In the genomic region with DNA sequence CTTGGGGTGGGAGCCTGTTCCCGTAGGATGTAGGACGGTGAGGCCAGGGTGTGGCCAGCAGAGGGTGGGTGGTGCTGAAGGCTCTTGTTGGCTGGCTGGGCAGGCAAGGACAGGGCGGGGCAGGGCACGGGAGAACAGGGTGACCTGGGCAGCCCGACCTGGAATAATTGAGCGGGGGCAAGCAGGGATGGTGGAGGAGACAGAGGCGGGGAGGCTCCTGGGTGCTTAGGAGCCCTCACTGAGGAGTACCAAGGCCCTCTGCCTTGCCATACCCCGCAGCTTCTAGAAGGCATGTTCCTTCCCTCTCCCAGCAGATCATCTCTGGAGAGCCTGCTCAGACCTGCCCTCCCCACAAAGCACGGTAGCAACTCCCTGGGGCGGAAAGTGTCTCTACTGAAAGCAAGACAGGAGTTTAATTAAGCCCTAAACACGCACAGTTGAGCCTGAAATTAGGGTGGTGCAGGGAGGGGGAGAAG, we compare ENCODE assay signal across 14 mouse cellular contexts. TPM values are rescaled to one million over a fixed set of nuclear protein-coding genes. Genes with fewer than 3 reads are reported as not detected.
A peak's percentile ranks its signal among the peaks of the same experiment; 100 is the strongest.
DNase-seq lines count a peak whose midpoint lies in the region; ATAC-seq and TF ChIP-seq lines count a peak whose summit lies in the region.
"Had no signal": no experiment of that assay in that cellular context is flagged by ENCODE, and none has a peak within 500 bp of the region (broad histone marks: within the 10 kb centered on the region; RNA-seq: fewer than 3 reads in every experiment).

No protein-coding gene starts in this region.

- peaks cover 10% of the 10 kb centered on the region; the same call in 1 of the 2 replicates for H3K4me1 ChIP-seq in kidney, embryonic 16.5 days (ENCODE audit: insufficient read depth, low read length)
- H3K4me1 ChIP-seq in kidney, adult 2 months (ENCODE audit: control insufficient read depth, insufficient read depth, low read length), result no peaks in the 10 kb centered on the region
- no peaks in the 10 kb centered on the region for H3K4me1 ChIP-seq in ES-Bruce4 (ENCODE audit: control insufficient read depth, insufficient read depth, low read length)
- no peaks in the 10 kb centered on the region for H3K4me1 ChIP-seq in thymus, adult 2 months (replicated peaks; ENCODE audit: control insufficient read depth, insufficient read depth, low read length)
- no peaks in the 10 kb centered on the region for H3K4me1 ChIP-seq in forebrain, embryonic 16.5 days (replicated peaks; ENCODE audit: control insufficient read depth, insufficient read depth, low read length)

- TF ChIP-seq EP300 in ES-Bruce4 (IDR thresholded peaks at IDR 0.05; ENCODE audit: insufficient read depth, low read depth, low read length), result no peak

- no peak overlapping the region for H3K27ac ChIP-seq in kidney, embryonic 16.5 days (ENCODE audit: low read length)
- no peak overlapping the region for H3K27ac ChIP-seq in kidney, adult 2 months (ENCODE audit: insufficient read depth, low read depth, low read length)
- H3K27ac ChIP-seq in ES-Bruce4 (ENCODE audit: insufficient read depth, low read length), result no peak overlapping the region
- H3K27ac ChIP-seq in thymus, adult 2 months (ENCODE audit: control insufficient read depth, insufficient read depth, low read length), result no peak overlapping the region
- H3K27ac ChIP-seq in forebrain, embryonic 16.5 days (ENCODE audit: low read length), result no peak overlapping the region
- H3K27ac ChIP-seq: hindbrain, embryonic 14.5 days; liver, embryonic 14.5 days had no signal

- no peak for TF ChIP-seq POLR2A in kidney, adult 2 months (IDR thresholded peaks at IDR 0.05; ENCODE audit: low read depth, low read length)
- no peak for TF ChIP-seq POLR2A in ES-Bruce4 (IDR thresholded peaks at IDR 0.05; ENCODE audit: insufficient read depth, low read length)
- no peak for TF ChIP-seq POLR2A in thymus, adult 2 months (IDR thresholded peaks at IDR 0.05; ENCODE audit: control insufficient read depth, extremely low read depth, insufficient read depth, low read length, poor library complexity)

- WGBS in kidney, embryonic 16.5 days, result 35% methylated on average over 10 of the region's 11 CpGs
- WGBS in kidney, adult 2 months, result 34% methylated on average over 11 of the region's 11 CpGs
- WGBS in thymus, adult 2 months, result 94% methylated on average over 11 of the region's 11 CpGs
- 35% methylated on average over 11 of the region's 11 CpGs for WGBS in forebrain, embryonic 16.5 days

- H3K9ac ChIP-seq in kidney, embryonic 16.5 days (replicated peaks; ENCODE audit: low read length), result no peak overlapping the region
- H3K9ac ChIP-seq in ES-Bruce4 (ENCODE audit: low read depth, poor library complexity, severe bottlenecking), result no peak overlapping the region
- no peak overlapping the region for H3K9ac ChIP-seq in forebrain, embryonic 16.5 days (replicated peaks; ENCODE audit: low read depth, low read length)
- H3K9ac ChIP-seq: hindbrain, embryonic 14.5 days; liver, embryonic 14.5 days had no signal

- ATAC-seq in kidney, embryonic 16.5 days (ENCODE audit: low FRiP score, low TSS enrichment), result peak; percentile 58
- ATAC-seq in forebrain, embryonic 16.5 days, result no peak

- no peak for TF ChIP-seq CTCF in kidney, adult 2 months (conservative IDR thresholded peaks at IDR 0.05; ENCODE audit: insufficient read depth, insufficient read length, low read depth, low read length)
- TF ChIP-seq CTCF in ES-Bruce4 (IDR thresholded peaks at IDR 0.05; ENCODE audit: low read depth, low read length), result no peak
- TF ChIP-seq CTCF in thymus, adult 2 months (IDR thresholded peaks at IDR 0.05; ENCODE audit: borderline replicate concordance, control insufficient read depth, extremely low read depth, insufficient read depth, low read length, poor library complexity), result no peak

- no peaks in the 10 kb centered on the region for H3K9me3 ChIP-seq in kidney, embryonic 16.5 days (ENCODE audit: low read length)
- no peaks in the 10 kb centered on the region for H3K9me3 ChIP-seq in ES-Bruce4 (replicated peaks; ENCODE audit: control insufficient read depth, insufficient read depth, low read length, poor library complexity, severe bottlenecking)
- H3K9me3 ChIP-seq in forebrain, embryonic 16.5 days (ENCODE audit: control insufficient read depth, low read length), result no peaks in the 10 kb centered on the region
- H3K9me3 ChIP-seq: megakaryocyte, embryonic 14.5 days had no signal

- H3K4me3 ChIP-seq in kidney, embryonic 16.5 days (ENCODE audit: low read length), result no peak overlapping the region
- no peak overlapping the region for H3K4me3 ChIP-seq in kidney, adult 2 months (ENCODE audit: insufficient read depth, low read depth, low read length)
- 0 out of 2 replicates have a peak overlapping the region, but pooled peaks have one; percentile 9 for H3K4me3 ChIP-seq in ES-Bruce4 (ENCODE audit: low read depth, low read length)
- no peak overlapping the region for H3K4me3 ChIP-seq in thymus, adult 2 months (ENCODE audit: control insufficient read depth, insufficient read depth, low read length)
- no peak overlapping the region for H3K4me3 ChIP-seq in forebrain, embryonic 16.5 days (replicated peaks; ENCODE audit: low read length)
- H3K4me3 ChIP-seq: megakaryocyte, embryonic 14.5 days had no signal

- H3K4me2 ChIP-seq in kidney, embryonic 16.5 days (replicated peaks; ENCODE audit: low read depth, low read length), result no peak overlapping the region
- H3K4me2 ChIP-seq in forebrain, embryonic 16.5 days (ENCODE audit: low read length), result no peak overlapping the region
- H3K4me2 ChIP-seq: hindbrain, embryonic 14.5 days had no signal

- H3K36me3 ChIP-seq in kidney, embryonic 16.5 days (ENCODE audit: insufficient read depth, low read length), result no peaks in the 10 kb centered on the region
- no peaks in the 10 kb centered on the region for H3K36me3 ChIP-seq in kidney, adult 2 months (ENCODE audit: control insufficient read depth, insufficient read depth, low read length)
- H3K36me3 ChIP-seq in ES-Bruce4 (ENCODE audit: control insufficient read depth, insufficient read depth, low read length, poor library complexity, severe bottlenecking), result no peaks in the 10 kb centered on the region
- no peaks in the 10 kb centered on the region for H3K36me3 ChIP-seq in thymus, adult 2 months (ENCODE audit: control insufficient read depth, insufficient read depth, low read length)
- H3K36me3 ChIP-seq in forebrain, embryonic 16.5 days (ENCODE audit: control insufficient read depth, insufficient read depth), result no peaks in the 10 kb centered on the region

- H3K27me3 ChIP-seq in kidney, embryonic 16.5 days (ENCODE audit: insufficient read depth, low read length), result no peaks in the 10 kb centered on the region
- H3K27me3 ChIP-seq in kidney, adult 2 months (replicated peaks; ENCODE audit: control insufficient read depth, insufficient read depth, low read length), result no peaks in the 10 kb centered on the region
- H3K27me3 ChIP-seq in ES-Bruce4 (ENCODE audit: control insufficient read depth, insufficient read depth, low read length, poor library complexity, severe bottlenecking), result no peaks in the 10 kb centered on the region
- H3K27me3 ChIP-seq in thymus, adult 2 months (ENCODE audit: control insufficient read depth, insufficient read depth, low read length), result no peaks in the 10 kb centered on the region
- H3K27me3 ChIP-seq in forebrain, embryonic 16.5 days (replicated peaks; ENCODE audit: control insufficient read depth, insufficient read depth, low read length), result no peaks in the 10 kb centered on the region

- no peak for DNase-seq in kidney, adult 2 months
- DNase-seq in fat pad, adult 2 months (ENCODE audit: extremely low read depth, low read depth, low spot score), result peak; percentile 91
- DNase-seq in lung, postnatal 14 days, result peak; percentile 30
- DNase-seq in thymus, adult 2 months, result no peak
- no peak for DNase-seq in adipocyte (ENCODE audit: low spot score)
- DNase-seq: cerebellum, adult 18-20 months; gastrocnemius, postnatal 14 days; right cerebral cortex, postnatal 4 days had no signal

RNA-seq across cellular contexts. Expression of a gene that starts 14.7 kb away (rescaled TPM):
- polyA plus RNA-seq in kidney, embryonic 16.5 days (2015; fragmentation: Nextera tagmentation; extraction: Ambion mirVana), result 5.5 and 6.5 TPM in 2 replicates
- polyA plus RNA-seq in kidney, adult 2 months (2012; rRNA removed), result 7.5 and 9.0 TPM in 2 replicates
- 20.1 and 23.9 TPM in 2 replicates for polyA plus RNA-seq in ES-Bruce4 (2011; ENCODE audit: insufficient read depth, insufficient read length, low read depth, missing spikeins)
- 8.5 and 9.2 TPM in 2 replicates for polyA plus RNA-seq in thymus, adult 2 months (2012; rRNA removed)
- 3.7 and 3.8 TPM in 2 replicates for polyA plus RNA-seq in forebrain, embryonic 16.5 days (2015; fragmentation: Nextera tagmentation; extraction: Ambion mirVana)

Comparison
In these comparisons a context has a peak if more than half of its experiments do, and no peak if none do; other contexts are left out.
1. DNase-seq: peak in fat pad, adult 2 months (single experiment) and lung, postnatal 14 days (single experiment); none in kidney, adult 2 months (single experiment), thymus, adult 2 months (single experiment) and adipocyte (single experiment).